Mouse (Mus musculus): ENCODE measurements around the gene Rarb. TPM values are rescaled to one million over a fixed set of nuclear protein-coding genes. Genes with fewer than 3 reads are reported as not detected.

Rarb gene
- total RNA-seq, 2 experiments from 2014 or later: 9.9 to 12.5 TPM

DNA sequence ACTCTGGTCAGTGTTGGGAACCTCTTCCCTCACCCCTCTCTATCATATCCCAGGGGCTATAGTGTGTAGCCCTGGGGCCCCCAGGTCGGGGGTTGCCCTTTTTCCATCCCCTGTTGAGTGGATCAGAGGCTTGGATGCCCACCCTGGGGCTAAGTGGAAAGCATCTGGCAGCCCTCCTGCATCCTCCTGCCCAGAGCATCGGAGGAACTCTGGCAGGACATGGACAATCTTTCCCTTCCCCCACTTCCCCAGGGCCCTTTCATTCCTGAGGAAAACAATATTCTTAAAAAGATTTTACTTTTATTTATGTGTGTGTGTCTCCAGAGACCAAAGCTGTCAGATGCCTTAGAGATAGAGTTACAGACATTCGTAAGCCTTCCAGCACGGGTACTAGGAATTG lies 281.5 kb downstream of the Rarb start:
- no peak for DNase-seq (ENCODE audit: low spot score)

DNA sequence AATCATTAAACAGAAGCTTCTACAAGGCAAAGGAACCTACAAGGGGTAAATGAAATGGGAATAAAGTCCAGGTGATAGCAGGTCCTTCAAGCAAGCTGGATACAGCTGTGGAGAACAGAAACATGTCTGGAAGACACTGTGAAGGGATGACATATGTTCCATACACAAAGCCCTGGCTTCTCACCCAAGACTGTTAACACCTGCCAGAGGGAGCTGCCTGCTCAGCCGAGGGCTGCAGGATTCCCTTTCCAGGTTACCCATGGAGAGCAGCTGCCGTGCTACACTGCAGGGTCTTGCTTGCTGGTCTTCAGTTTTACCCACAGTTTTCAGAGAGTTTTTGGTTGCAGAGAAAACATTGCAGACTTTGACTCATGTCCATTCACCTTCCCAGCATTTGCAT lies 290.3 kb downstream of the Rarb start:
- DNase-seq (ENCODE audit: low spot score): no peak

DNA sequence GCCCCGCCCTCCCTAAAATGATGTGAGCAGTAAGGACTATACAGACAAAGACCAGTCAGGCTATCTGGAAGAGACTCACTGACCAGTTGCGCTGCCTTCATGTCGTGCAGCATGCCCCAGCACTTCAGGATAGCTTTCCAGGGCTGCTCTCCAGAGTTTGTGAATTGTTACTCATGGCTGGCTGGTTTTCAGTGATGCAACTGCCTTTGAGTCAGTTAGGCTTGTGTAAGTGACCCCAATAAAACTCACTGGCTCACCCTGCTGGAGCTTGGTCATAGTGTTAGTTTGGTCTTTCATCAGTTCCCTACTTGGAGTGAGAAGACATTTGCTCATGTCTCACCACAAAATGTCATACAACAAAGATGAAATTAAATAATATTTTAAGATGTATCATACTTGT lies 292.8 kb downstream of the Rarb start:
- DNase-seq (ENCODE audit: low spot score): peak; percentile 63

DNA sequence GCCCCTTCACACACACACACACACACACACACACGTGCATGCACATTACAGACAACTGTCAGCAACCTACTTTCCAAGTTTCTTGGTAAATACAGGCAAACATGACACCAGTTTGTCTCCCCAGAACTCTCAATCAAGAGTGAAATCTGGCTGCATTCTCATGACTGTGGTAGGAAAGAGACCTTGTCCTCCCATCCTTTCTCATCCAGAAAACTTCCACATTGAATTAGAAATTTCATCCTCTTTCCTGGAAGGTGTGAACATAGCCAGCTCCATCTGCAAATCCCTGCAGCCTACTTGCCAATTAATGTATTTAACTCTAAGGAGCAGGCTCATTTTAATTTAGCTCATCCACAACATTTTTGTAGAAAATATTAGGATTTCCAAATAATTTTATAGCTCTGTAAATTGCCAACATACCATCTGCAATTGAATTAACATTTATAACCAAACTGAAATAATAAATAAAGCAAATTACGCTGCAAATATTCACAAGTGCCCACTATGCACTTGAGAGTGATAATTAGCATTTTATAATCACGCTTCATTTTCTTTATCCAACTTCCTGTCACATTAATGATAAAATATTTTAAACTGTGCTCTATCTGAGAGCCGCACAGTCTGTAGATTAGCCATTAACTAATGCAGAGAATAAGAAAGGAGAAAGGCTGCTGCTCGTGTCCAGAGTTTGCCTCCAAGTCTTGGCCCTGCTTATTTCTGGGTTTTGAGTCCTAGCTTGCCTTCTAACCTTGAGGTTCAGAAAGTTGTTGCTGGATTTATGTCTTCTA lies 293.6 kb downstream of the Rarb start:
- DNase-seq (ENCODE audit: low spot score): no peak

DNA sequence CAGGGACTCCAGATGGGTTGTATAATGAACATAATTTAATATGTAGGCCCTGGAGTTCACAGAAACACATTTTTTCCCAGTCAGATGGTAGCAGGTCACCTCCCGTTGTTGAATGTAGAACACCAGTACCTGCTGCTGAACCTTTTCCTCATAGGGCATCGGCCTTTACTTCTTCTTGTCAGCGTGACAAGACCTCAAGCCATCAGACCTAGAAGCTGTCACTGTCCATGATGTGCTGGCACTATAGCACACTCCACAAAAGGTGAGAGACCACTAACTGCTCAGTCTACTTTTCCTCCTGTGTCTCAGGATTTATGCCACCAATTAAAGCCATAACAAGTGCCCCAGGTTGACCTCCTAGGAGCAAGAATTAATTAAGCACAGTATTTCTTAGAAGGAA lies 296.1 kb downstream of the Rarb start:
- DNase-seq (ENCODE audit: low spot score): no peak

DNA sequence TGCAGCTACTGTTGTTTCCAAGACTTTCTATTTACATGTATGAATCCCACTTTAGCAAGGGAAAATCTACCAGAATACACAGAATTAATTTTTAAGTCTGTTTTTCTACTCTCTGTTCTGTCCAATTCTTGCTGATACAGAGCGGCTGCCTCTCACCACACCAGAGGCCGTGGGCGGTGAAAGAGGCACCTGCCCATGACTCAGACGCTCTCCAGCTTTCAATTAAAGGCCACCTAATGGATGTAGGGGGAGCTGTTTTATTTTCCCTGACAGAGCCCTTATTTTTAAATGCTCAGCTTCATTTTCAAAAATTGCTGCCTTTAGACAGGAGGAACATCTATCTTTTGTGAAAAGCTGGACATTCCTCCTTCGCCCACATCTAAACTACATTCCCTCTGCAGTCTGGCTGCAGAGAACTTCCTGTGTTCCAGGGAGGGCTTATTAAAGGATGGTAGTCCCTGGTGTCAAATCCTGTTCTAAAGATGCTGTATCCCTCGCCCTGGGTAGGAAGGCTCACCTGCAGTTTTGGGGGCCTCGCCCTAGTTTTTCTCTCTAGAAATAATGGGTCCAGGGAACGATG lies 299.3 kb downstream of the Rarb start:
- DNase-seq (ENCODE audit: low spot score): no peak

DNA sequence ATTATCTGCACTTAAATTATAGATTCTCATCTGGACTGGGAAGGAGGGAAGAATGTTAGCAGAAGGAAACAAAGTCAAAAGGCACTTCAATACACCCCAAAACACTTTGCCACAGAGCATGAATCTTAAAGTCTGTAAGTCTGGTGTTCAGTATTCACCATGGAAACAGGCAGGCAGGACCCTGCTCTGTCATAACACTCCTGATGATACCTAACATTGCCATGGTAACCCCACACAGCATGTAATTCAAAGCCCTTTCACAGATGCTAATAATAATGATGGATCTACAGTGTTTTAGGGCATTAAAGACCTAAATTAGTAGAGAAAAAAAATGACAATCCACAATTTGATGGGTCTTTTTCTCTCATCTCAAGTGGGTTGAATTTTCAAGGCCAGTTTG lies 301.0 kb downstream of the Rarb start:
- no peak for DNase-seq (ENCODE audit: low spot score)

DNA sequence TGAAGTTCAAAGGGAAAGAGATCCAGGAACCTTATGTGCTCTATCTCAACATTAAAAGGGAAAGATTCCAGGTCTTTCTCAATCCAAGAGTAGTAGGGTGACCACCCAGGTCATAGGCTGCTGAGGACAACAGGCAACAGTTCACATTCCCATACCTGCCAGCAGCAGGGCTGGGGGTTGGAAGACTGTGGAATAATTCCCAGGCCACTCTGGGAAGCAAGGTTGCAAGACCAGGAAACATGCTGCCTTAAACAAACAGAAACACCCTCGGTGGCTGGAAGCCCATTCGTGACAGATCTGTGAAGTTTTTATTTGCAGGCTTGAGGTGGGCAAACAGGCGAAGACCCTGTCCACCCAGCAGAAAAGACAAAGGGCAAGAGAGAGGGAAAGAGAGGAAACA lies 303.2 kb downstream of the Rarb start:
- no peak for DNase-seq (ENCODE audit: low spot score)

DNA sequence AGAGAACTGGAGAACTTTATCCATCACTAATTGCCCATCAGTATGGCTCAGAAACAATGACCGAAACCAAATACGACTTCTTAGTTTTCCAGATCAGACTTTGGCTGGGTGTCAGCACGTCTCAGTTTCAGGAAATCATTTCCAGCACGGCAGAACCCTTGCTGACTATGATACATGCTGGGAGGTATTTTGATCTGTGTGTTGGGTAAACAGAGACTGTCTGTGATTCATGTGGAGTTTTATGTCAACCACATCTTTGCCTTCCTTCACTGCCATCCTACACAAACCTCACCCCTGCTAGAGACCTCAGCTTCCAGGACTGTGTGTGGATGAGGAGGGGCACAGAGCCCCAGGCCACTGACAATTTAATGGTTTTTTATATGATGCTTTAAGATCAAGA lies 308.4 kb downstream of the Rarb start:
- peak; percentile 31 for DNase-seq (ENCODE audit: low spot score)

DNA sequence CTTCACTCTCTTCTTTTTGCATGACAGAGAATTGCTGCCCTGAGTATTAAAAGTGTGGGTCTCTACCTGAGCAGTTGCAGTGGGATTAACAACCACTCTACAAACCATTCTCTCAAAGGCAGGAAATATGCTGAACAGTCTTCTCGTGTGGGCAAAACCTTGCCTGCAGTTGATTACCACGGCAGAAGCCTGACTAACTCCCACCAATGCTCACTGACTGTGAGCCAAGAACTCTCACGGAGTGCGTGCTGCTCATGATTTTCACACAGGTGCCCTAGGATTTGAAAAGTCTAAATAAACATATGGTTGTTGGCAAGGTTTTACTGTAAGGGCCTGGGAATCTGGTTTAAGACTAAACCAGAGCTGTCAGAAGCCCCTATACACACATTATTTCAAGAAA lies 309.1 kb downstream of the Rarb start:
- DNase-seq (ENCODE audit: low spot score): no peak

DNA sequence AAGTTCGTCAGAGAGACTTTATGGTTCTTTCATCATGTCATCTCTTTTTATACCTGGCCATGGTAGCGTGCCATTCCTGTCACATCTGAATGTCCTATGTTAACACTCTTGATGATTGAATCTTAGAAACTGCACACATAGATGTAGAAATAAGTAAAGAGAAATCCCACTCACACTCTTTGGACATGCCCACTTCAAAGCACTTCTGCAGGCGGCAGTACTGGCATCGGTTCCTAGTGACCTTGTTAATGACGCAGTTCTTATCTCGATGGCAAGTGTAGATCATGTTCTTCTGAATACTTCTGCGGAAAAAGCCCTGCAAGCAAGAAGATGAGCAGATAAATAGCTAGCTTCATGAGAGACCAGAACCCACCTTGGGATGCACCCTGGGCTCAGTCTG lies 310.2 kb downstream of the Rarb start:
- no peak for DNase-seq (ENCODE audit: low spot score)

DNA sequence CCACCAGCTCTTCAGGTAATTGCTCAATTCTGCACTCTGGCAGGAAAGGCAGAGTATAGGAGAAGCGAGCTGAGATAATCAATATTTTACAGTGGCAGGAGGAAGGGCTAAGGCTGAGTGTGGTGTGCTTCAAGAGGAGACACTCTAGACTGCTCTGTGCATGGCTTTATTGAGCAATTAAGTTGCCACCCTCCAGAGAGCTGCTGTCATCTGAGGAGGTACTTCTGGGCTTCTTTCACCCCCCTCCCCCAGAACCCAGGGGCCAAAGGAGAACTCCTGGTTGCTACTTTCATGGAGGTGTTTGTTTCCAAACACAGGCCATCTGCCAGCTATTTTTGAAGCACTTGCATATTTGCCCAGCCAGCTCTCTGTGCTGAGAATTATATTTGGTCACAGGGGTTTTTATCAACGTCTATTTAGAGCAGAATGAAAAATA lies 321.7 kb downstream of the Rarb start:
- peak; percentile 88 for DNase-seq (ENCODE audit: low spot score)

DNA sequence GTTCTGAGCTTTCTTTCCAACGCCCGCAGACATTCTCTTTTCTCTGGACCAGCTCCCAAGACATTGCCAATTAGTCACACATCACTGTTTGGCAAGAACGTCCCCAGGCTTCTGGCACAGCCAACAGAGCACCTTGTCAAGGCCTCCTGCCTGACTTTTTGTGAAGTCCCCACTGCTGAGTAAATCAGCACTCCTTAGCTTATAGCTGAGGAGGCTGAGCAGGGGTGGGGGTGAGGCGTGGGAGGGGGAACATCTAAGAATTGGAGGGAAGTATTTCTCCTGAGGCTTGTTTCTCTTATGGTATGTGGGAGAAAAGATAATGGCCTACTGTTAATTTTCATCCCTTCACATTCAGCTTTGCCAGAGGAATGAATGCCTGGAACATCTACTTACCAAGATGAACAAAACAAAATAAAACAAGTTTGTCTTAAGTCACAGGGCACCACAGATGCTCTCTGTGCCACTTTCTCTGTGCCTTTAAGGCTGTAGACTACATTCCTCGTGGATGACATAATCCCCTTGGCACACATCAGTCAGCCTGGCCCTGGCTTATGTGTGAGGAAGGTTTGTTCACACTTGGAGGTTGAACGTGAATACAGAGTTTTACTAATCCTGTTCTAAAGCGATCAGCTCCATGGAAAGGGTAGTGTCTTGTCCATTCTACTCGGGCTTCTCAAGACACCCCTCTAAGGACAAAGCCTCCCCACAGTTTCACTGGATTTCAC lies 335.1 kb downstream of the Rarb start:
- no peak for DNase-seq (ENCODE audit: low spot score)

DNA sequence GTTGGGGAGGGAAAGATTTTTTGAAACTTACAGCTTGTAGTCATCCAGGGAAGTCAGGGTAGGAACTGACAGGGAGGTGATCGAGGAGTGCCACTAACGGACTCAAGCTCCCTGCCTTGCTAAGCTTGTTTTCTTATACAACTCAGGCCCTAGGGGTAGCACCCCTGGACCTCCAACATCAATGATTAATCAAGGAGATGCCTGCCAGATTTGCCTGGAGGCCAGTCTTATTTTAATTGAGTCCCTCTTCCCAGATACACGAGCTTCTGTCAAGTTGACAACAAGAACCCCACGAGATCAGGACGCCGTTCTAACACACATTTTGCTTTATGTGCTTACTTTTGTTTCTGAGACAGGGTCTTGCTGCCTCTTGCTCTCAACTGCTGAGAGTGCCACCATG lies 338.3 kb downstream of the Rarb start:
- no peak for DNase-seq (ENCODE audit: low spot score)

DNA sequence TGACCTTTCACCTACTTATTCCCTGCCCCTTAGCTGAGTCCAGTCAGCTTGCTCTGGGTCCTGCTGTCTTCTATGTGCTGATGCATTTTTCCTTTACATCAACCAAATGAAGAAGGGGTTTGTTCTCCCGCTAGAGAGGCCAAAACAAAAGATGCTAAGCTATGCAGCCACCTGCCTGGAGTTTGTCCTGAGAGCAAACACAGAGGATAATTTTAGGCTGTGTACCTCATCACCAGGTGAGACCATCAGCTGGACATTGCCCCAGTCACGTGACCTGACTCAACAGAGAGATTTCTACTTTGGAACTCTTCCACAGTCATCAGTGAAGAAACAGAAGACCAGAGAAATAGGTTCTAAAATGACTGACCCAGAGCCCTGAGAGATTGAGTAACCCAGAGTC lies 339.4 kb downstream of the Rarb start:
- no peak for DNase-seq (ENCODE audit: low spot score)

DNA sequence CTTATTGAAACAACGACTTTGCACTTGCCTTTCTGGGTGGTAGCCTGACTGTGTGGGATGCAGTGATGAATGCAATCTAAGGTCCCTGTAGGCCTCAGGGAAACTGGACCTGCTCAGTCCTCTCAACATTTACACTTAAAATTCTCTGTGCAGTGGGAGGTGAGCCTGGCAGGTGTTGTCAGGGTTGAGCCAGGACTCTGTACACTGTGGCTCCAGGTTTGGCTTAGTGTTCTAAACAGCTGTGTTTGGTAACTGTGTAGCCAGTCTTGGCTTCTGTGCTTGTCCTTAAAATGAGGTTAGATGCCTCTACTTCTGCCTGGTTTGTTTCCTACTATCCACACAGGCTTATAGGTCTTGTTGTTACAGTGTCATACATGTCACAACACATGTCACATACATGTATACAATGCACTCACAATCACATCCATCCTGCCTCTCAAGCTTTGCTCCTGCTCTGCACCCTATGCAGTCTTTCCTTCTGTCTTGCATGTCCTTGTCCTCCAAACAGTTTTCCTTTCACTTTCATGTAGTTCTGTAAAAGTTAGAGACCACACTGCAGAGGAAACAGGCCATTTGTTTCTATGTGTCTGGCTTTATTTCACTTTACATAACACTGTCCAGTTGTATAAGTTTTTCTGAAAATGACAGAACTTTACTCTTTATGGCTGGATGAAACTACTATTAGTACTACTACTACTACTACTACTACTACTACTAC lies 340.2 kb downstream of the Rarb start:
- DNase-seq (ENCODE audit: low spot score): peak; percentile 34

DNA sequence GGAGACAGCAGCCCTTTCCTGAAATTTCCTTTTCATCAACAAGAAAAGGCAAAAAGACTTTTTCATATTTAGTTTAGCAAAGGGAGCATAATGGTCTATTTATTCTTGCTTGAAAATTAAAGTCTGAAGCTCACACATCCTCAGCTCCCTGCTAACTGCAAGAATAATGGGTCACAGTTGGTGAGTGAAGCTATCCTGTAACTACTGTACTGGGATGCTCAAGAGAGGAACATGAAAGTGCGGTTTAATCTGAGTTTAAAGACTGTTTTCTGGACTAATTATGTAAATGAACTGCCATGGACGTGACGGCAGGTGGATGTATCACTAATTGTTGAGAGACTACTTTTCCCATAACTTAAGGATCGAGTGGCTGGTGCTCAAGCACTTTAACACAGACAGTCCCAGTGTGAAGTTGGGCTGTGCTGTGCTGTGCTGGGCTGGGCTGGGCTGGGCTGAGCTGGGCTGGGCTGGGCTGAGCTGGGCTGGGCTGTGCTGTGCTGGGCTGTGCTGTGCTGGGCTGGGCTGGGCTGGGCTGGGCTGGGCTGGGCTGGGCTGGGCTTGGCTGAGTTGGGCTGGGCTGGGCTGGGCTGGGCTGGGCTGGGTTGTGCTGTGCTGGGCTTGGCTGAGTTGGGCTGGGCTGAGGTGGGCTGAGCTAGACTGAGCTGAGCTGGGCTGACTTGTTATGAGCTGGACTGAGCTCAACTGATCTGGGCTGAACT lies 370.5 kb downstream of the Rarb start:
- DNase-seq (ENCODE audit: low spot score): no peak

DNA sequence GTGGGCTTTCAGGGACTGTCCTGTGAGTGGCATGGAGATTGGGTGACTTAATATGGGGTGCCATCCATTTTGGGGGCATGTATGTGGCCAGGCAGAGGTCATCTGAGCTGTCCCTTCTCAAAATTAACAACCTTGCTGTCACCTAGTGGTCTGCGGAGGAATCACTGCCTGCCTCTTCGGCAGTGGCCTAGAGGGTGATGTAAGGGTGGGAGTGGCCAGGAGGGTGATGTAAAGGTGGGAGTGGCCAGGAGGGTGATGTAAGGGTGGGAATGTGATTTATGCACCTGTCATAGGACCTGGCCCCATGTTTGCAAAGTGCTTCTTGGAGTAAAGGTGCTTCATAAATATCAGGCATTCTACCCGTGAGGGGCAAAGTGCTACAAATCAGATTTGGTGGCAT lies 371.4 kb downstream of the Rarb start:
- DNase-seq (ENCODE audit: low spot score): no peak

DNA sequence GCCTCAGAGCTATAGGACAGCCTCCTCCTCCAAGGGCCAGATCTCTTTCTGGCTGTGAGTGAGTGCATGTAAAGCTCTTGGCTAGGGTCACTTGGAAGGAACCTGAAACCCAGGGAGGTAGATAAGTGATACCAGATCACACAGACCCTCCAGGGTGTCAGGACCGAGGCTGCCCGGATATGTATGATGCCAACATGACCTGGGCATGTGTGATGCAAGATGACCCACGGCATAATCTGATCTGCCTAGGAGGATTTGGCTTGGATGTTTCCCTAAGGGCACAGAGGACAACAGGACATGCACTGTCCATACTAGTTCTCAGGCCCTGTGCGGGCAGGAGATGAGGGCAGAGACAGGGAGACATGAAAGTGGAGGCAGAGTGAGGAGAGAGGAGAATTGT lies 374.1 kb downstream of the Rarb start:
- peak; percentile 73 for DNase-seq (ENCODE audit: low spot score)

DNA sequence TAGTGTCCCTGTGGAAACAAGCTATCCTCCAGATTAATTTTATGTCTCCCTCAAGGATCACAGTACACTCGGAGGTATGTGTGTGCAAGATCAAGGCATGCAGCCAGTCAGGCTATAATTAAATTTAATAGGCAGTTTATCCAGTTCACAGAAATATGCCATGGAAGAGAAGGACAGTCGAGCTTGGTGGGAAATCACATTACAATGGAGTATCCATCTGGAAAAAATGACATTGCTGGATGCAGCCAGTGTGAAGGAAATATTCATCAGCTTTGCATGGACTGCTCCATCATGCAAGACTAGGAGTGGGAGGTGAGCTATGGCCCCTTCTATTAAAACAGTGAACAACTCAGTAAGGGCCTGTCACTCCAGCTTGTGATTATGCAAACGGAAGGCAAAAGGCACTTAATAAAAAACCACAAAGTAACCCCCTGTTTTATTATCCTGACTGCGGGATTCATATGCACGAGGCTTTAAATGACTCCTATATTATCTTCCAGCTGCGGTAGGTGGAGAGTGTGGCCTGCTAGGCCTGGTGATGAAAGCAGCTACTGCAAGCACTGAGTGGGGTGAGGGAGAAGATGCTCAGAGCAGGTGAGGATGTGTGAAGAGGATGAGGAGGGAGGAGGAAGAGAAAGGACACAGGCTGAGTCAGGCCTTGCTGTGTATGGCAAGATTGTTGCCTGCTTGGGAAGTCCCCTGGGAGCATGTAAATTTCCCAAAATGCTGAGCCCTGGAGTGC lies 379.4 kb downstream of the Rarb start:
- no peak for DNase-seq (ENCODE audit: low spot score)

DNA sequence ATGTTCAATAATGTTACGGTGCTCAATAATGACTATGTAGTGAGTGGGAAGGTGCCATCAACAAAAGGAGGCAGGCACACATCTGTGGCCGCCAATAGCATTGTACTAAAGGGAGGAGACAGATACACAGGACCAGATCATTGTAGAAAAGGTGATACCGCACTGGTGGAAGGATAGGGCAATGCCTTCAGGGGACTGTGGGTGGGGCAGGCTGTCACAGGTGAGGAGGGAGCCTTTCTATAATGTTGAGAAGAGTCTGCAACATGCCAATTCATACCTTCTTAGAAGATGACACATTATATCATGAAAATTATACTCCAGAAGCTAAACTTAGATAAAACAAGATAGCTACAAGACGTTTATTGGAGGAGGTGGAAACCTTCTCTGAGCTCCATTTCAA lies 381.6 kb downstream of the Rarb start:
- no peak for DNase-seq (ENCODE audit: low spot score)

Data from gastrocnemius, adult 18-20 months (tissue).